Comparison of ENCODE assay signal across 17 mouse cellular contexts in the genomic region with DNA sequence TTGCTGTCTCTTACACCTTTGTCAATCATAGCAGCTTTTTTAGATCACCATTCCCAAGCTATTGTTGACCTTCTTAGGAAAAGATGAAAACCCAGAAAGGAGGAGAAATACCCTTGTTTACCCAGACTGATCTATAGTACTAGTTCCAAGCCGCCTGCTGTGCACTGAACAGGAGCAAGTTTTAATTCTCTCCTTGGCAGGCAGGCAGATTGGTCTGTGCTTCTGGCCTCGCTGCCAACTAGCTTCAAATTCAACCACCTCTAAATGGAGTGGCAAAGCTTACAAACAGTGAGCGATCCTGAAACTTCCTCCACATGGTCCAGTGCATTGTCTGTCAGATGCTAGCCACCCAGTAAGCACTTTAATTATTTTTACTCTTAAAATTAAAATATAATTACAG.
DNase-seq lines count a peak whose midpoint lies in the region; ATAC-seq and TF ChIP-seq lines count a peak whose summit lies in the region.
"Had no signal": no experiment of that assay in that cellular context is flagged by ENCODE, and none has a peak within 500 bp of the region (broad histone marks: within the 10 kb centered on the region; RNA-seq: fewer than 3 reads in every experiment).

No protein-coding gene starts in this region.

- 37% methylated on average over 3 of the region's 3 CpGs for WGBS in forebrain, embryonic 16.5 days
- WGBS in forebrain, embryonic 12.5 days, result 75% methylated on average over 3 of the region's 3 CpGs
- 75% methylated on average over 3 of the region's 3 CpGs for WGBS in midbrain, postnatal 0 days
- 76% methylated on average over 3 of the region's 3 CpGs for WGBS in midbrain, embryonic 15.5 days
- WGBS in kidney, adult 2 months, result 64% methylated on average over 3 of the region's 3 CpGs
- WGBS in hindbrain, embryonic 13.5 days, result 79% methylated on average over 3 of the region's 3 CpGs

- no peak for TF ChIP-seq CTCF in midbrain, postnatal 0 days (IDR thresholded peaks at IDR 0.05)
- no peak for TF ChIP-seq CTCF in kidney, adult 2 months (conservative IDR thresholded peaks at IDR 0.05; ENCODE audit: insufficient read depth, insufficient read length, low read depth, low read length)

- H3K9ac ChIP-seq in forebrain, embryonic 16.5 days (replicated peaks; ENCODE audit: low read depth, low read length), result no peak overlapping the region
- H3K9ac ChIP-seq in forebrain, embryonic 12.5 days, result no peak overlapping the region
- H3K9ac ChIP-seq in midbrain, postnatal 0 days (replicated peaks; ENCODE audit: low read length, poor library complexity, severe bottlenecking), result no peak overlapping the region
- no peak overlapping the region for H3K9ac ChIP-seq in midbrain, embryonic 15.5 days
- no peak overlapping the region for H3K9ac ChIP-seq in hindbrain, embryonic 13.5 days
- H3K9ac ChIP-seq: heart, embryonic 15.5 days had no signal

- H3K9me3 ChIP-seq in forebrain, embryonic 16.5 days (ENCODE audit: control insufficient read depth, low read length), result no peaks in the 10 kb centered on the region
- no peaks in the 10 kb centered on the region for H3K9me3 ChIP-seq in forebrain, embryonic 12.5 days
- no peaks in the 10 kb centered on the region for H3K9me3 ChIP-seq in midbrain, postnatal 0 days (ENCODE audit: low read length)
- no peaks in the 10 kb centered on the region for H3K9me3 ChIP-seq in midbrain, embryonic 15.5 days
- H3K9me3 ChIP-seq in hindbrain, embryonic 13.5 days, result no peaks in the 10 kb centered on the region
- H3K9me3 ChIP-seq: heart, embryonic 15.5 days; hindbrain, embryonic 10.5 days had no signal

- H3K4me1 ChIP-seq in forebrain, embryonic 16.5 days (replicated peaks; ENCODE audit: control insufficient read depth, insufficient read depth, low read length), result no peaks in the 10 kb centered on the region
- H3K4me1 ChIP-seq in forebrain, embryonic 12.5 days, result no peaks in the 10 kb centered on the region
- no peaks in the 10 kb centered on the region for H3K4me1 ChIP-seq in midbrain, postnatal 0 days (ENCODE audit: insufficient read depth, low read length)
- no peaks in the 10 kb centered on the region for H3K4me1 ChIP-seq in midbrain, embryonic 15.5 days
- no peaks in the 10 kb centered on the region for H3K4me1 ChIP-seq in kidney, adult 2 months (ENCODE audit: control insufficient read depth, insufficient read depth, low read length)
- H3K4me1 ChIP-seq in hindbrain, embryonic 13.5 days (replicated peaks), result no peaks in the 10 kb centered on the region
- H3K4me1 ChIP-seq: heart, embryonic 15.5 days; hindbrain, embryonic 10.5 days had no signal

- H3K4me3 ChIP-seq in forebrain, embryonic 16.5 days (replicated peaks; ENCODE audit: low read length), result no peak overlapping the region
- no peak overlapping the region for H3K4me3 ChIP-seq in forebrain, embryonic 12.5 days (replicated peaks)
- no peak overlapping the region for H3K4me3 ChIP-seq in midbrain, postnatal 0 days (ENCODE audit: low read depth, low read length)
- no peak overlapping the region for H3K4me3 ChIP-seq in midbrain, embryonic 15.5 days
- no peak overlapping the region for H3K4me3 ChIP-seq in kidney, adult 2 months (ENCODE audit: insufficient read depth, low read depth, low read length)
- H3K4me3 ChIP-seq in hindbrain, embryonic 13.5 days, result no peak overlapping the region
- H3K4me3 ChIP-seq: heart, embryonic 15.5 days; hindbrain, embryonic 10.5 days had no signal

- H3K27ac ChIP-seq in forebrain, embryonic 16.5 days (ENCODE audit: low read length), result no peak overlapping the region
- H3K27ac ChIP-seq in forebrain, embryonic 12.5 days, result no peak overlapping the region
- no peak overlapping the region for H3K27ac ChIP-seq in midbrain, postnatal 0 days (ENCODE audit: low read depth, low read length)
- no peak overlapping the region for H3K27ac ChIP-seq in midbrain, embryonic 15.5 days
- H3K27ac ChIP-seq in kidney, adult 2 months (ENCODE audit: insufficient read depth, low read depth, low read length), result no peak overlapping the region
- no peak overlapping the region for H3K27ac ChIP-seq in hindbrain, embryonic 13.5 days
- H3K27ac ChIP-seq: heart, embryonic 15.5 days; hindbrain, embryonic 10.5 days; stomach, postnatal 0 days had no signal

- TF ChIP-seq POLR2A in kidney, adult 2 months (IDR thresholded peaks at IDR 0.05; ENCODE audit: low read depth, low read length), result no peak

- H3K4me2 ChIP-seq in forebrain, embryonic 16.5 days (ENCODE audit: low read length), result no peak overlapping the region
- no peak overlapping the region for H3K4me2 ChIP-seq in forebrain, embryonic 12.5 days
- no peak overlapping the region for H3K4me2 ChIP-seq in midbrain, postnatal 0 days (ENCODE audit: low read depth, low read length, poor library complexity, severe bottlenecking)
- H3K4me2 ChIP-seq in midbrain, embryonic 15.5 days, result no peak overlapping the region
- no peak overlapping the region for H3K4me2 ChIP-seq in hindbrain, embryonic 13.5 days
- H3K4me2 ChIP-seq: heart, embryonic 15.5 days; liver, embryonic 11.5 days had no signal

- peak; percentile 62 for DNase-seq in midbrain, postnatal 0 days (ENCODE audit: low spot score)
- DNase-seq in cerebellum, adult 9-11 months, result peak; percentile 90
- DNase-seq in layer of hippocampus, postnatal 36 days, result peak; percentile 8 to 14
- DNase-seq in kidney, adult 2 months, result no peak
- DNase-seq: heart, adult 18-20 months; kidney, postnatal 10 days; thymus, postnatal 36 days had no signal

- H3K27me3 ChIP-seq in forebrain, embryonic 16.5 days (replicated peaks; ENCODE audit: control insufficient read depth, insufficient read depth, low read length), result no peaks in the 10 kb centered on the region
- H3K27me3 ChIP-seq in forebrain, embryonic 12.5 days, result no peaks in the 10 kb centered on the region
- H3K27me3 ChIP-seq in midbrain, postnatal 0 days (ENCODE audit: insufficient read depth, low read length), result no peaks in the 10 kb centered on the region
- no peaks in the 10 kb centered on the region for H3K27me3 ChIP-seq in midbrain, embryonic 15.5 days (replicated peaks)
- H3K27me3 ChIP-seq in kidney, adult 2 months (replicated peaks; ENCODE audit: control insufficient read depth, insufficient read depth, low read length), result no peaks in the 10 kb centered on the region
- H3K27me3 ChIP-seq in hindbrain, embryonic 13.5 days, result no peaks in the 10 kb centered on the region
- H3K27me3 ChIP-seq: heart, embryonic 15.5 days; Patski had no signal

- H3K36me3 ChIP-seq in forebrain, embryonic 16.5 days (ENCODE audit: control insufficient read depth, insufficient read depth), result no peaks in the 10 kb centered on the region
- H3K36me3 ChIP-seq in forebrain, embryonic 12.5 days (replicated peaks), result no peaks in the 10 kb centered on the region
- H3K36me3 ChIP-seq in midbrain, postnatal 0 days (ENCODE audit: insufficient read depth, low read length), result no peaks in the 10 kb centered on the region
- H3K36me3 ChIP-seq in midbrain, embryonic 15.5 days (replicated peaks), result no peaks in the 10 kb centered on the region
- no peaks in the 10 kb centered on the region for H3K36me3 ChIP-seq in kidney, adult 2 months (ENCODE audit: control insufficient read depth, insufficient read depth, low read length)
- H3K36me3 ChIP-seq in hindbrain, embryonic 13.5 days, result no peaks in the 10 kb centered on the region
- H3K36me3 ChIP-seq: heart, embryonic 15.5 days; hindbrain, embryonic 10.5 days had no signal

- peak; percentile 43; the same call in 1 of the 2 replicates for ATAC-seq in forebrain, embryonic 16.5 days
- ATAC-seq in forebrain, embryonic 12.5 days (ENCODE audit: low FRiP score), result no peak
- no peak for ATAC-seq in midbrain, postnatal 0 days (ENCODE audit: low FRiP score)
- no peak for ATAC-seq in midbrain, embryonic 15.5 days (replicated peaks)
- ATAC-seq in hindbrain, embryonic 13.5 days (ENCODE audit: low FRiP score), result no peak
- ATAC-seq: intestine, embryonic 16.5 days; Patski had no signal
